In the genomic region with DNA sequence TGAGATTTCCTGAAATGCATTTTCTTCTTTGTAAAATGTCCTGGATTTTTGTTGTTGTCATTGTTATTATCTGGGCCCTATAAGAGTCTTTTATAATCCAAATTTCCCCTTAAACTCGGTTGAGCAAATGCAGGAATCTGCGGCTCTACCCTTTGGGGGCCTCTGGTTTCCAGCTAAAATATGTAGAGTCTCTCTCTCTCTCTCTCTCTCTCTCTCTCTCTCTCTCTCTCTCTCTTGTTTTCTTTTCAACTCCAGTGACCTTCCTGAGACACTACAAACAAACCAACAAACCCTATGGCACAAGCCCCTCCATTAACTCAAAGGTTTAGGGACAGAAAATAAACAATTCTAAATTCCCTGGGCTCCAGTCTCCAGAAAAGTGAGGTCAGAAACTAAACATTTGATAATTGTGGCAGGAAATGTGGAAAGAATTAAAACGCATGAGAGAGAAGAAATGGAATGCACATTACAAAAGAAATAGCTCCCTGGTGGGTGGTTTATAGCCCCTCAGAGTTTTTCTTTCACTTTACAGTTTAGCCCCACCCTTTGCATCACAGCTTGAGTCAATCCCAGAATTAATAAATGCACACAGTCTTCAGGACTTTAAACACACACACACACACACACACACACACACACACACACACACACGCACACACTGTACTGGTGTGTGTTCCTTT, we compare ENCODE assay signal across 9 mouse cellular contexts. TPM values are rescaled to one million over a fixed set of nuclear protein-coding genes. Genes with fewer than 3 reads are reported as not detected.
DNase-seq lines count a peak whose midpoint lies in the region; ATAC-seq and TF ChIP-seq lines count a peak whose summit lies in the region.
"Had no signal": no experiment of that assay in that cellular context is flagged by ENCODE, and none has a peak within 500 bp of the region (broad histone marks: within the 10 kb centered on the region; RNA-seq: fewer than 3 reads in every experiment).

No protein-coding gene starts in this region.

- peaks cover 7% of the 10 kb centered on the region for H3K36me3 ChIP-seq in kidney, embryonic 16.5 days (ENCODE audit: insufficient read depth, low read length)
- peaks cover 31% of the 10 kb centered on the region for H3K36me3 ChIP-seq in limb, embryonic 10.5 days

- no peaks in the 10 kb centered on the region for H3K9me3 ChIP-seq in kidney, embryonic 16.5 days (ENCODE audit: low read length)
- no peaks in the 10 kb centered on the region for H3K9me3 ChIP-seq in limb, embryonic 10.5 days (replicated peaks)

- no peak for DNase-seq in kidney, postnatal 14 days
- no peak for DNase-seq in limb, embryonic 10.5 days (ENCODE audit: low spot score)
- peak; percentile 32 for DNase-seq in retina, embryonic 14.5 days (ENCODE audit: low spot score)
- no peak for DNase-seq in adrenal gland, postnatal 14 days
- no peak for DNase-seq in adrenal gland, adult 2 months
- no peak for DNase-seq in cerebellum, adult 9-11 months

- peak; percentile 61; the same call in 1 of the 2 replicates for TF ChIP-seq POLR2A in embryonic fibroblast, embryonic 13.5 days (IDR thresholded peaks at IDR 0.05; ENCODE audit: low read depth, low read length)

- H3K4me1 ChIP-seq in kidney, embryonic 16.5 days (ENCODE audit: insufficient read depth, low read length), result peaks cover 37% of the 10 kb centered on the region
- H3K4me1 ChIP-seq in embryonic fibroblast, embryonic 13.5 days (ENCODE audit: control insufficient read depth, insufficient read depth, low read length), result no peaks in the 10 kb centered on the region; the same call in 1 of the 2 replicates
- peaks cover 32% of the 10 kb centered on the region for H3K4me1 ChIP-seq in limb, embryonic 10.5 days

- H3K9ac ChIP-seq in kidney, embryonic 16.5 days (replicated peaks; ENCODE audit: low read length), result peak overlapping the region; percentile 90

- peak overlapping the region; percentile 68 for H3K4me2 ChIP-seq in kidney, embryonic 16.5 days (replicated peaks; ENCODE audit: low read depth, low read length)

- H3K4me3 ChIP-seq in kidney, embryonic 16.5 days (ENCODE audit: low read length), result peak overlapping the region; percentile 81
- peak overlapping the region; percentile 96 for H3K4me3 ChIP-seq in embryonic fibroblast, embryonic 13.5 days (ENCODE audit: insufficient read depth, low read length)
- peak overlapping the region; percentile 88 for H3K4me3 ChIP-seq in limb, embryonic 10.5 days

- 7% methylated on average over 4 of the region's 4 CpGs for WGBS in kidney, embryonic 16.5 days
- 14% methylated on average over 4 of the region's 4 CpGs for WGBS in limb, embryonic 10.5 days

- ATAC-seq in kidney, embryonic 16.5 days (ENCODE audit: low FRiP score, low TSS enrichment), result 0 out of 2 replicates have a peak, but pooled peaks have one; percentile 32

- H3K27ac ChIP-seq in kidney, embryonic 16.5 days (ENCODE audit: low read length), result peak overlapping the region; percentile 93
- peak overlapping the region; percentile 93 for H3K27ac ChIP-seq in embryonic fibroblast, embryonic 13.5 days (ENCODE audit: insufficient read depth, low read length)
- peak overlapping the region; percentile 96 for H3K27ac ChIP-seq in limb, embryonic 10.5 days

- TF ChIP-seq CTCF in embryonic fibroblast, embryonic 13.5 days (IDR thresholded peaks at IDR 0.05; ENCODE audit: borderline replicate concordance, insufficient read depth, low read length), result no peak

- no peaks in the 10 kb centered on the region for H3K27me3 ChIP-seq in kidney, embryonic 16.5 days (ENCODE audit: insufficient read depth, low read length)
- no peaks in the 10 kb centered on the region for H3K27me3 ChIP-seq in limb, embryonic 10.5 days (ENCODE audit: low read depth, poor library complexity, severe bottlenecking)
- H3K27me3 ChIP-seq: Patski had no signal

RNA-seq across cellular contexts. Expression of gene Fstl1, which starts 1.3 kb away (rescaled TPM):
- polyA plus RNA-seq in kidney, embryonic 16.5 days (2015; fragmentation: Nextera tagmentation; extraction: Ambion mirVana), result 657 and 680 TPM in 2 replicates
- polyA plus RNA-seq in embryonic fibroblast, embryonic 13.5 days (2011; ENCODE audit: insufficient read length, low read depth, missing spikeins), result 1,166 and 1,394 TPM in 2 replicates
- 160 and 215 TPM in 2 replicates for polyA plus RNA-seq in limb, embryonic 10.5 days (2016; fragmentation: Nextera tagmentation; extraction: Ambion mirVana)
- total RNA-seq in adrenal gland, postnatal 14 days (2021), result 120 and 144 TPM in 2 replicates
- total RNA-seq in adrenal gland, adult 2 months (2021), result 10 to 100 TPM; 39.3 to 56.7 TPM
- polyA plus RNA-seq in adrenal gland, adult 2 months (2012; rRNA removed), result 8.0 and 8.6 TPM in 2 replicates

Comparison
In these comparisons a context has a peak if more than half of its experiments do, and no peak if none do; other contexts are left out.
1. RNA of gene Fstl1, which starts 1.3 kb away (polyA plus RNA-seq): 1,166 to 1,394 TPM in embryonic fibroblast, embryonic 13.5 days, 657 to 680 TPM in kidney, embryonic 16.5 days and 160 to 215 TPM in limb, embryonic 10.5 days; 8.0 to 8.6 TPM in adrenal gland, adult 2 months; every median in the first group is over 10 times any median in the second.
2. Peak in every context shown above with its lines, with median percentiles within 50 percentile points of each other: H3K27ac ChIP-seq and H3K4me3 ChIP-seq.